Mouse (Mus musculus) gastrocnemius, postnatal 4 days (tissue): ENCODE results near the gene Gm20388. TPM values are rescaled to one million over a fixed set of nuclear protein-coding genes. Genes with fewer than 3 reads are reported as not detected.

ENCODE experiments used
- DNase-seq, 2 experiments: peaks; one replicate each; pipeline ENCODE4 v3.0.0; 2021 to 2022; ENCODE audit warnings: low spot score in 2 of 2, mixed read lengths in 2 of 2
- total RNA-seq, 2 experiments: library from RNA; stranded (reverse); gene quantifications; 2 replicates each; pipeline ENCODE4 v1.2.3; 2021

Gm20388 gene
- total RNA-seq, 2 experiments from 2014 or later, result 12.8 to 22.8 TPM

DNA sequence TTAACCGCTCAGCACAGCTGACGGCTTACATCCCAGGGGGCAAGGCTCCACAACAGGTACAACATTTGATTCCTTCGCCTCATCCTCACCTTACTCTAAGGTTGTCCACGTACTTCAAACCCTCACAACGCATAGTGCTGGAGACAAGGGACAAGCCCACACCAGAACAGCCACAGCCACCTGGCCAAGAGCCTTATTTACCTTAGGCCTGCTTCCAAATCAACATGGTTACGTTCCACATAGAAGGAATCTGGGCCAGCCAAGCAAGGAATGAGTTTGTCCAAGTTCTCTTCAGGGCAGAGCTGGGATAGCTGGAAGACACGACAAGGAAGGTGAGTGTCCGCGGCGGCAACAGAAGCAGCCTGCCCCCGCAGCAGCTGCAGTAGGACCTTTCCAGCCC, 1699.3 kb downstream of the Gm20388 start:
- no peak for DNase-seq

DNA sequence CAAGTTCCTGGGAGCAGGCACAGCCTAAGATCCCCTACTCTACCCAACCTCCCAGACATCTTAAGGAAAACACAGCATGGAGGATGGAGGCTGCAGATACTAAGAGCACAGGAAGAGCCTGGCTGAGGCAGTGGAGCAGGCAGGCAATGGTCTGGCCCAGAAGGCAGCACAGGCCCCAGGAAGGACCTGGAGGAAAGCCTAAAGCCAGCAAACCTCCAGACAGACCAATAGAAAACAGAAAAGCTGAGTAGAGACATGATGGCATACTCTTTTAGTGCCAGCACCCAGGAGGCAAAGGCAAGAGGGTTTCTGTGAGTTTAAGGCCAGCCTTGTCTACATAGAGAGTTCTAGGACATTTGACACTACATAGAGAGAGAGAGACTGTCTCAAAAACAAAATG, 1702.8 kb downstream of the Gm20388 start:
- DNase-seq, result no peak

DNA sequence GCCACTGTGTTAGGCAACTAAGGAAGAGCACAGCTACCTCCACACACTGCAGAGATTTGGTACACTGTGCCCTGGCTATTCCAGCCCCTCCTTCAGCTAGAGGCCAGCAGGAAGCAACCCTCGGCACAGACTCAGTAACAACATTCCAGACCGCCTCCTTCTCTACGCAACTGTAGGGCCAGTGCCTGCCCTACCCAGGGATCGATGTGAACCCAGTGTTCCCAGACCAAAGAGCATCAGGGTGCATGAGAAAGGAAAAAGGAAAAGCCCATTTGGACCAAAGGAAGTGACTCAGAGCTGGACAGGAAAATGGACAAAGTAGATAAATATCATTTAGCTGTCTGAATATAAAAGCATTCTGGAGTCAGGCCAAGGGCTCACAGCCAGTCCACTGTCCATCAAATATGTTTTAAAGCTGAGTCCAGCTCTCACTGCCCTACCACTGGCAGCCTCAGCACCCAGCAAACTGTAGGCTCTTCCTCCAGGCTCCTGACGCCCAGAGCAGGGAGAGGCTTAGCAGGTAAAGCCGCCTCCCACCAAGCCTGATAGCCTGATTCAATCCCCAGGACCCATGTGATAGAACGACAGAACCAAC, 1708.9 kb downstream of the Gm20388 start:
- no peak for DNase-seq

DNA sequence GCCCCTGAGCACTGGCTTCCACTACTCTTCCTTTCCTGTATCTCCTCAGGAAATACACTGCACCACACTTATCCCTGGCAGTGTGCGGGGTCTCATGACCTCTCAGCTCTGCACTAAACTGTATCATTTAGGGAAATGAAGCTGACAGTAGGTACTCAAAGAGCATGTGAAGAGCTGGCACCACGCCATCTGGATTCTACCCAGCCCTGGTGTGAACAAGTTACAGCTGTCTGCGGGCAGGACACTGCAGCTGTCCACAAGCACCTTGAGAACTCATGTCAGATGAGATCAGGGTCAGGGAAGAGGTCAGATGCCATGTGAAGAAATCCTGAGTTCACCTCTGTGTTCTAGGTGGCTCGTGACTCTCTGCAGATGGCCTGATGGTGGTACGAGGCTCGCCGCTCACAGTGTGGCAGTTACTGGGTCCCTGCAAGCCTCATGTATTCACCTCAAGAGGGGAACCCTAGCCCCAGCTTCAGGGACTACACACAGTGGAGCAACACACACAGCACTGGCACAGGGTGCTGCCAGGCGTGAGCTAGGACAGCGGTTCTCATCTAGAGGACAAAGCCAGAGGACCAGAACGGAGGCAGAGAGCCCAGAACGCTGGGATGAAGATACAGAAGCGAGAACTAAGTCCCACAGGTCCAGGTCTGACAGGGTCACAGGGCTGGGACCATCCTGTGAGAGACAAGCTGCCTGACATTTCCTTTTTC, 1710.3 kb downstream of the Gm20388 start:
- peak in 1 of 2 experiments; percentile 39 for DNase-seq

GRCm38 (mm10) chr8:121621879-121622278, 1711.2 kb downstream of the Gm20388 start:
- DNase-seq, result no peak

DNA sequence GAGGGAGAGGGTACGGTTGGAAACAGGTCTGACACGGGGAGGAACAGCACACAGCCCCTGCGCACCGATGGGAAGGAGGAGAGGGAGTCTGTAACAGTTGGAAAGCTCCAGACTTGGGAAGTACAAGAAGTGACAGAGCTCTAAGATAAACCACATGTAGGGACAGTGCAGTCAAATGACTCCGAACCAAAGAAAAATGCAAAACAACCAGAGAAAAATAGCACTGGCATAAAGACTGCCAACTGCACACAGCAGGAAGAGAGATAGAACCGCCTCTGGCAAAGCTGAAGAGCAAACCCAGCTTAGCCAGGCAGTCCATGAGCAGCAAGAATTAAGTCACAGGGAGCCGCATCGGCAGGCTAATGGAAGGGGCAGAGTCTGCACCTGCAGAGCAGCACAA, 1712.4 kb downstream of the Gm20388 start:
- no peak for DNase-seq

DNA sequence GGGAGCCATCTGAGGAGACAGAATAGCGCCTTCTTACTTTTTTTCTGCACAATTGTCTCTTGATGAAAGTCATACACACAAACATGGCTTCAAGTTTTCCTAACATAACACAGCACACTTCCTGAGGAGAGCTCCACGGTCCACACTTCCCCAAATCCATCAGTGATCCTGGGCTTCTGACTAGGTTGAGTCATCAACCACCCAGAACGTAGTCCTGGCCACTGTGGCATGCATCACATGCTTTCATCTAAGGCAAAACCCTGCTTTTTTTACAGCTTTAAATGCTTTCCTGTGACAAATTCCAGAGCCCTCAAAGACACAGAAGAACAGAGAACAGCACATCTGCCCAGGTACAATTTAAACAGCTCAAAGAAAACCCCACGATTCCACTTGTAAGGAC, 1718.0 kb downstream of the Gm20388 start:
- DNase-seq, result no peak

GRCm38 (mm10) chr8:121631645-121632071, 1721.0 kb downstream of the Gm20388 start:
- DNase-seq, result no peak

- DNase-seq, result no peak
These were observed 1721.8 kb downstream of the Gm20388 start for GRCm38 (mm10) chr8:121632401-121632800.

GRCm38 (mm10) chr8:121635534-121635933, 1724.9 kb downstream of the Gm20388 start:
- DNase-seq, result no peak

DNA sequence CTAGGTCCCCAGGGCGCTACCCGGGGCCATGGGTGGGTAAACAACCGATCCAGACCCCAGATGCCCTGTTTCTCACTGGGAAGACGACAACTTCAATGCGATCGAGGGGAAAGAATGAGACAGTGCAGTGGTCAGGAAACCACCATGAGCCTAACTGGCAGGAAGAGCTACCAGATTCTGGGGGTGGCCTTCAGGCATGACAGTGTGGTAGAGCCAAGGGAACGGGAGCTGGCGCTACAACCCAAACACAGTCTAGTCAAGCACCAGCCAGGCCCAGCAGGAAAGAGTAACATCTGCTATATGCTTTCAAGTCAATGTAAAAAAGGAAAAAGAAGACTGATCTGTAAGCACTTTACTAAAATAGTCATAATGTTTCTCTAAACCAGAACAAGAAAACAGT, 1725.5 kb downstream of the Gm20388 start:
- no peak for DNase-seq

- no peak for DNase-seq
These were observed 1732.2 kb downstream of the Gm20388 start for GRCm38 (mm10) chr8:121642804-121643203.

GRCm38 (mm10) chr8:121643384-121643783, 1732.7 kb downstream of the Gm20388 start:
- DNase-seq, result no peak

- DNase-seq, result no peak
These were observed 1737.0 kb downstream of the Gm20388 start for GRCm38 (mm10) chr8:121647511-121648215.

DNA sequence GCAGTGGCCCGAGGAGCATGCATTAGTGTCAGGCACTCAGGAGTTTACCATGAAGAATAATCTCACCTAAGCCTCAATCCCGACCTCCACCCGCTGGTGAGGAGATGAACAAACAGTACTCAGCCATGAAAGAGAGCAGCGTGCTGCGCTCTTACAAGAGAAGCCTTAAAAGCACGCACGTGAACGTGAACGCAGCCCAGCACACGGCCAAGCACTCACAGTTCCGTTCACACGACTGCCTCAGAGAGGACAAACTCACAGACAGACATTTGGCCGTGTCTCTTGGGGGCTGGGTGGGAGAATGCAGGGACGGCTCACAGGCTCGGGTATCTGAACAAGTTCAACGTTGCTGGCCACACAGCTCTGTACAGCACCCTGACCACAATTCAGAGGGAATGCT, 1737.8 kb downstream of the Gm20388 start:
- no peak for DNase-seq

DNA sequence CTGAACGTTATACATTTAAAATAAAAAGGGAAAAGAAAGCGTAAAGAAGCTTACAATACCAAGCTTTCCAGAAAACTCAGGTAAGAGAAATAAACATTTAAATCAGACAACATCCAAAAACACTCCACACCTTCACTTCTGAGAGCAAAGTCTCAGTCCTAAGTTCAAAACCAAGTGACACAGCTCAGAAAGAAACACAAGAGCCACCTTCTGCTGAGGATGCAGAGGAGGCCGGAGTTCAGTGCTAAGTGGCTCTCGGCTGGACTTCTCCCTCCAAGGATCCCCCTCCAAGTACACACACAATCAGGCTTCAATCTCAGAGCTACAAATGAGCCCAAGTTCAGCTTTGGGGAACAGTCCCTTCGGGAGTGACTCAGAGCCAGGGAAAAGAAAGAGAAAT, 1738.8 kb downstream of the Gm20388 start:
- DNase-seq, result no peak

DNA sequence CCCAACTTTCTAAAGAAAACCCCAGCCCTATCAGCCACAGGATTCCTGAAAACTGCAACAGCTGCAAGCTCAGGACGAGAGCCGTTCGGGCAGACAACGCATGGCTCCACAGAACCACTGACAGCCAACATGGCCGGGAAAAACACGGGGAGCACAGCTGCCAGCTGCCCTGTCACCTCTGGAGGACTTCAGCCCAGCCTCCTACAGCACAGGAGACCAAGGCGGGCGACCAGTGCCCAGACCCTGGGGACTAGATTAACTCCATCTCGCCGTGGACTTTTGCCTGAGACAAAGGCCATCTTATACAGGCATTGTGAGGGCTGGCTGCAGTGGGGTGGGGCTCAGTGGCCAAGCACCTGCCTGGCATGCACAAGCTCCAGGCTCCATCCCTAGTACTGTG, 1739.3 kb downstream of the Gm20388 start:
- no peak for DNase-seq

- DNase-seq, result no peak
These were observed 1740.0 kb downstream of the Gm20388 start for GRCm38 (mm10) chr8:121650389-121651307.

DNA sequence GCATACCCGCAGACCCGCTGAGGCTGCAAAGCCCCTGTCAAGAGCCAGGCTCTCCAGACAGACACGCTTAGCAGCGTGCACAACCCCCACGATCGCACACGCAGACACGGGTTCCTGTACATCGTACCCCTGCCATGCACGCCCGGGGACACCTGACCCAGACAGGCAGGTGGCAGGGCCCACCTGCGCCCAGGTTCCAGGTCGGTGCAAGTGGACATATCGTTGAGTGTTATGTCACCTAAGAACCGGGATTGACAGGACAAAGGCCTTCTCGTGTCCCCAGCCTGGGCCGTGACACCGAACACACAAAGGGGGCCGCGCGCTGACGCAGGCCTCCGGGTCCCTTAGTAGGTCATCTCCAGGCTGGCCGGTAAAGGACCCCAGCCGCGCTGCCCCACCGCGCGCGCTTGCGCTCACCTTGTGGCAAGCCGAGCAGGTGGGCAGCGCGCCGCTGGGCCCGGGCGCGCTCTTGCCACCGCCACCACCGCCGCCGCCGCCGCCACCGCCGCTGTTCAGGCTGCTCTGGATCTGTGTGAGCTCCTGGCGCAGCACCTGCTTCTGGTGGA, 1740.8 kb downstream of the Gm20388 start:
- DNase-seq, result no peak

DNA sequence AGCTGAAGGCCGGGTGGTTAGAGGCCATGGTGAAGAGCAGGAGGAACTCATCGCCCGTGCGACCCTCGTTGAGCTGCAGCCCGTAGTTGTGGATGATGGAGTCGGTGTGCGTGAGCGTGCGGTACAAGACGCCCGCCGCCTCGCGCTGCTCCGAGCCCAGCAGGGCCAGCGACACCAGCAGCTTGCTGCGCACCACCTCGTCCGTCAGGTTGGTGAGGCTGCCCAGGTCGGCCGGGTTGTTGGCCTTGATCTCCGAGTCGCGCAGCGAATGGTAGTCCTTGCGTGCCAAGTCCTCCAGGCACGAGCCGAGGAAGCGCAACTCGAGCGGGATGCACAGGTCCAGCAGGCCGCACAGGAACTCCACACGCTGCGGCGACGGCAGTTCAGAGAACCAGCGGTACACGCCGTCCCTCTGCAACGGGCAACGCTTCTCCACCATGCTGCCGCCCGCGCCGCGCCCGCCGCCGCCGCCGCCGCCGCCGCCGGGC, 1741.3 kb downstream of the Gm20388 start:
- DNase-seq, result peak in 1 of 2 experiments; percentile 57
